Mouse (Mus musculus): ENCODE measurements around the gene Esr2. TPM values are rescaled to one million over a fixed set of nuclear protein-coding genes. Genes with fewer than 3 reads are reported as not detected.

Gene Esr2
- total and polyA plus RNA-seq, 3 experiments = 0.06 TPM; not detected in 2

DNA sequence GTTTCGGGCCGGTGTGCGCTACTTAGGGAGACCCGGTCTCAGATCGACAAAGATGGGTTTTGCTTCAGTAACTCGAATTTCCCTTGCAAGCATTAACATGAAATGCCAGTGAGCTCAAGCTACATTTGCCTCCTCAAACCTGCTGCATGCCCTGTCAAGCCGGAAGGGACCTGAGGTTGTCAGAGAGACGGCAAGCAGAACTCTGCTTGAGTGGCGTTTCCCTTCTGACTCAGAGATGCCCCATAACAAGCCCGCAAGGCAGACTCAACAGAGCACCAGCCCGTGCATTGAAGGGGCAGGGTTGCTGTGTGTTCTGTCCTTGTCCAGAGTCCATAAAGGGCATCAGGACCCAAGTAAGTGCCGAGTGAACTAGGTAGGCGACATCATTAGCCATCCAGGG lies 90.0 kb downstream of the Esr2 start:
- Histone ChIP-seq H3K36me3 (ENCODE audit: control insufficient read depth, insufficient read depth, low read length) (no peaks in the 10 kb centered on the region), H3K4me1 (ENCODE audit: control insufficient read depth, insufficient read depth, low read length) (no peaks in the 10 kb centered on the region), H3K9ac (ENCODE audit: low read depth, low read length) (no peak overlapping the region), H3K27ac (no peak overlapping the region), H3K79me2 (replicated peaks; ENCODE audit: control insufficient read depth, insufficient read depth, low read length) (no peaks in the 10 kb centered on the region), H3K4me3 (no peak overlapping the region), H3K27me3 (ENCODE audit: control insufficient read depth, insufficient read depth, low read length) (no peaks in the 10 kb centered on the region)
- DNase-seq = no peak
- intact Hi-C loops (cut with DNase I) = no loop called here
- WGBS = 82% methylated on average over 13 of the region's 13 CpGs
- no peak for TF ChIP-seq EP300 (IDR thresholded peaks at IDR 0.05; ENCODE audit: insufficient read depth, low read depth, low read length)
- no peak for TF ChIP-seq POLR2A (IDR thresholded peaks at IDR 0.05; ENCODE audit: insufficient read depth, low read depth, low read length)

DNA sequence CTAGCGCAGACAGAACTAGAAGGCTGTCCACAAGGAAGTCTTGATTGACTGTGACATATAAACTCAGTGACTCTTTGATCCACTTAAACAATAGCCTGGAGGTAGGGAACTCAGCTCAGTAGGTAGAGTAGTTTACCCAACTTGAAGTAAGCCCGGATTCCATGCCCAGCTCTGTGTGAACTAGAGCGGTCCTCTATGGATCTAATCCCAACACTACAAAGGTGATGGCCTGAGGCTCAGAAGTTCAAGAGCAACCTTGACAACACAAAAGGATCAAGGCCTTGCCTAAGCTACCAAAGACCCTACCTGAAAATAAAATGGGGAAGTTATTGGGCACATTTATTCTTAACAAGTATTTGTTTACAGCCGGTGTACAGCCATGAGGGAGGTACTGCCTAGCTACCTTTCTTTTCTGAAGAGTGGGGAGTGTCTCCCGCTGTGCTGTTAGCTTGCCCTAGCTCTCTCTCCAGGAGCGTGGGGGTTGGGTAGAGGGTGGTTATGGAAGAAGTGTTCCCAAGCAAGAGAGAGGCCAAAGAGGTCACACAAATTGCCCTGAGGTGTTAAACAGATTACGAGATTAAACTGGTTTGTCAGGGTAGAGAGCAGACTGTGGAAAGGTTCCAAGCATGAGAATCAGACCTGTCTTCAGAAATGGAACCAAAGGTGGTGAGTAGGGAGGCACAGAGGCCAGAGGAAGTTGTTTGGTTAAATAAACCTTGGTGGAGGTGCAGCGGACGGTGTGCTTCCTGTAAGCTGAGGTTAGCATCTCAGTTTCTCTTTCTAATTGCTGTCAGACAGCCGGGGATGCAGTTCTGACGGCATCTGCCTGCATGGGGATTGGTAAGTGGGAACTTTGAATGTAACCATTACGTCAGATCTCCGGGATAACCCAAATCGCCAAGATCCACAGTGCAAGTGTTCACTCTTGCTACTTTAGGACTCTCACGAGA lies 90.8 kb downstream of the Esr2 start:
- WGBS = 83% methylated on average over 15 of the region's 15 CpGs
- TF ChIP-seq EP300 (IDR thresholded peaks at IDR 0.05; ENCODE audit: insufficient read depth, low read depth, low read length) = no peak
- TF ChIP-seq CTCF (IDR thresholded peaks at IDR 0.05) = no peak
- no peak for TF ChIP-seq POLR2A (IDR thresholded peaks at IDR 0.05; ENCODE audit: insufficient read depth, low read depth, low read length)
- Histone ChIP-seq H3K4me3 (no peak overlapping the region), H3K27ac (no peak overlapping the region), H3K9ac (ENCODE audit: low read depth, low read length) (no peak overlapping the region), H3K4me1 (ENCODE audit: control insufficient read depth, insufficient read depth, low read length) (no peaks in the 10 kb centered on the region), H3K36me3 (ENCODE audit: control insufficient read depth, insufficient read depth, low read length) (no peaks in the 10 kb centered on the region), H3K27me3 (ENCODE audit: control insufficient read depth, insufficient read depth, low read length) (no peaks in the 10 kb centered on the region), H3K79me2 (replicated peaks; ENCODE audit: control insufficient read depth, insufficient read depth, low read length) (no peaks in the 10 kb centered on the region)
- intact Hi-C loops (cut with DNase I) = no loop called here
- no peak for DNase-seq

DNA sequence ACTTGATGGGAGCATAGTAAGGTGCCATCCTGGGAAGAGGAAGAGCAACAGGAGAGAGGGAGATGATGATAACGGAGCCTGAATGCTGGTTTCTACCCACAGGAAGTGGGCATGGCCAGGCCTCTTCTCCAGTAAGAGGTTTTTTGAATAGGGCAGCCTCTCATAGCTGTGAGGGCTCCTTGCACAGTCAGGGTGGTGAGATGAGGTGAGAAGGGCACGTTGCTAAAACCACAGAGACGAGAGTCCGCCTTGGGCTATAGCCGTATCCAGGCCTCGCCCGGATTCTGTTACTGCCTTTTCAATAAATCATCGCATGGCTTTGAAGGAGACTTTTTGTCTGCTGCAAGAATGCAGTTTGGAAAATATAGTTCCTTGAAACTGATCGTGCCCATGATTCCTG lies 92.0 kb downstream of the Esr2 start:
- Histone ChIP-seq H3K79me2 (replicated peaks; ENCODE audit: control insufficient read depth, insufficient read depth, low read length) (no peaks in the 10 kb centered on the region), H3K4me1 (ENCODE audit: control insufficient read depth, insufficient read depth, low read length) (no peaks in the 10 kb centered on the region), H3K4me3 (no peak overlapping the region), H3K36me3 (ENCODE audit: control insufficient read depth, insufficient read depth, low read length) (no peaks in the 10 kb centered on the region), H3K27ac (no peak overlapping the region), H3K9ac (ENCODE audit: low read depth, low read length) (no peak overlapping the region), H3K27me3 (ENCODE audit: control insufficient read depth, insufficient read depth, low read length) (no peaks in the 10 kb centered on the region)
- TF ChIP-seq POLR2A (IDR thresholded peaks at IDR 0.05; ENCODE audit: insufficient read depth, low read depth, low read length) = no peak
- no peak for TF ChIP-seq EP300 (IDR thresholded peaks at IDR 0.05; ENCODE audit: insufficient read depth, low read depth, low read length)
- TF ChIP-seq CTCF (IDR thresholded peaks at IDR 0.05) = no peak
- intact Hi-C loops (cut with DNase I) = no loop called here
- 86% methylated on average over 9 of the region's 9 CpGs for WGBS
- DNase-seq = no peak

DNA sequence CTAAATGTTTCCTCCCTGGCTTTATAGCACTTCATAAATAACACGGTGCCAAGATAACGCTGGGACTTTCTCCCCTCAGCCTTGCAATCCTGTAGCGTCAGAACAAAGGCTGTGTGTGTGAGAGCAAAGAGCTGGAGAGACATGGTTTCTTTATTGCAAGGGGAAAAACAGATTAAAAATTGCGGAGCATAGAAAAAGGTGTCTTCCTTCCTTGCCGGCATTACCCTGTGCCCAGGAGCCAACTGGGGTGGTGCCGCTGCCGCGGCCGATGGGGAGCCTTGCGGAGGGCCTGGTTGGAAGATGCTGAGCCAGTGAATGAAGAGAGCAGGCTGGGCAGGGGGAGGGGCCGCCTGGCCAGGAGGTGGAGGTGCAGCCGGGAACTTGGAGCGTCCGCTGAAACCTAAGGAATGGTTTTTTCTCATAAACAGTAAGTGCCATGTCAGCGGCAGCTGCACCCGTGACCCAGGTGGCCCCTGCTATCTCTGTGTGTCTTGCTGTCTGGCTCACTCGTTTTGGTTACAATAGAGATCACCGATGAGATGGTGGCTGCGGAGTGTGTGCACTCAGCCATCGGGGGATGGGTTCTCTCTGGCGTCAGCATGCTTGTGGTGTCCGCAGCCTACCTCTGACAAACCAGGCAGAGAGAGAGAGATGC lies 95.4 kb downstream of the Esr2 start:
- no peak for TF ChIP-seq CTCF (IDR thresholded peaks at IDR 0.05)
- TF ChIP-seq POLR2A (IDR thresholded peaks at IDR 0.05; ENCODE audit: insufficient read depth, low read depth, low read length) = no peak
- no peak for TF ChIP-seq EP300 (IDR thresholded peaks at IDR 0.05; ENCODE audit: insufficient read depth, low read depth, low read length)
- no peak overlapping the region for H3K9ac ChIP-seq (ENCODE audit: low read depth, low read length)
- H3K27me3 ChIP-seq (ENCODE audit: control insufficient read depth, insufficient read depth, low read length) = no peaks in the 10 kb centered on the region
- no peak overlapping the region for H3K27ac ChIP-seq
- no peaks in the 10 kb centered on the region for H3K36me3 ChIP-seq (ENCODE audit: control insufficient read depth, insufficient read depth, low read length)
- no peak overlapping the region for H3K4me3 ChIP-seq
- no peaks in the 10 kb centered on the region for H3K4me1 ChIP-seq (ENCODE audit: control insufficient read depth, insufficient read depth, low read length)
- intact Hi-C loops (cut with DNase I) = no loop called here
- H3K79me2 ChIP-seq (replicated peaks; ENCODE audit: control insufficient read depth, insufficient read depth, low read length) = no peaks in the 10 kb centered on the region
- WGBS = 40% methylated on average over 22 of the region's 22 CpGs
- no peak for DNase-seq

GRCm38 (mm10) chr12:76080876-76081556 lies 96.0 kb downstream of the Esr2 start:
- H3K79me2 ChIP-seq (replicated peaks; ENCODE audit: control insufficient read depth, insufficient read depth, low read length) = no peaks in the 10 kb centered on the region
- no peaks in the 10 kb centered on the region for H3K4me1 ChIP-seq (ENCODE audit: control insufficient read depth, insufficient read depth, low read length)
- intact Hi-C loops (cut with DNase I) = no loop called here
- DNase-seq = no peak
- TF ChIP-seq CTCF (IDR thresholded peaks at IDR 0.05) (no peak), POLR2A (IDR thresholded peaks at IDR 0.05; ENCODE audit: insufficient read depth, low read depth, low read length) (no peak), EP300 (IDR thresholded peaks at IDR 0.05; ENCODE audit: insufficient read depth, low read depth, low read length) (no peak)
- H3K27ac ChIP-seq = no peak overlapping the region
- H3K9ac ChIP-seq (ENCODE audit: low read depth, low read length) = no peak overlapping the region
- no peaks in the 10 kb centered on the region for H3K36me3 ChIP-seq (ENCODE audit: control insufficient read depth, insufficient read depth, low read length)
- no peaks in the 10 kb centered on the region for H3K27me3 ChIP-seq (ENCODE audit: control insufficient read depth, insufficient read depth, low read length)
- 58% methylated on average over 14 of the region's 14 CpGs for WGBS
- H3K4me3 ChIP-seq = no peak overlapping the region
